Mouse (Mus musculus): ENCODE measurements around the gene 4930412O13Rik.

DNA sequence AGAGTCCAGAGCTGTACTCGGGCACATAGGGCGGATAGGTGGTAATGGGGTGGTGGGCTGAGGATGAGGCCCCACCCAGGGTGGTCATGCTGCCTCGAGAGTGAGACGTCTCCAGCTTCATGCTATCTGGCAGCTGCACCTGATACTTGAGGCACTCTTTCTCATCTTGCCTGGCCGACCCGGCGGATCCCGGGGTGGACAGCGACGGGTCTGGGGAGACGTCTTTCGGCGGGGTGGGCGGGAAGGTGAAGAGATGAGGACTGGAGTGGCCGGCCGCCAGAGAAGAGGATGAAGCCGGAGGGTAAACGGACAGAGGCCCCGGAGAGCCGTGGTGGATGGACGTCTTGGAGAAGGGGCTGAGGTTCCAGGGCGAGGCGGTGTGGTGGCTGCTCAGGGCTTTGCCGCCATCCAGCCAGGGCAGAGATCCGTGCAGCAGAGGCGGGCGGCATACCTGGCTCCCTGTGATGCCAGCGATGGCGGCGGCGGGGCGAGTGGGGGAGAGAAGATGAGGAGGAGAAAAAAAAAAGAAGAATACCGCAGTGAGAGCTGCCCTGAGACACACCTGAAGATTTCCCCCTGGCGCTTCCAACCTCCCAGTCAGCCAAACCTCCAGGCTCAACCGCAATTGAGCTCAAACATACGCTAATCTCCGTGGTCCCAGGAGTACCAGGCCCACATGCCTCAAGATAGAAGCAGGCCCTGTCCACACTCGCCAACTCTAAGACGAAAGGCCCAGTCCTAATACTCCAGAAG lies 6.4 kb upstream of the 4930412O13Rik start:
- TF ChIP-seq EP300 (IDR thresholded peaks at IDR 0.05) (no peak), CTCF (IDR thresholded peaks at IDR 0.05) (no peak)

Data from lung, postnatal 0 days (tissue).